Mouse (Mus musculus) gastrocnemius, adult 8-10 months (tissue): ENCODE results near the gene Spaca6. TPM values are rescaled to one million over a fixed set of nuclear protein-coding genes. Genes with fewer than 3 reads are reported as not detected.
A peak's percentile ranks its signal among the peaks of the same experiment; 100 is the strongest.

Source experiments
- DNase-seq, 2 experiments: peaks; one replicate each; pipeline ENCODE4 v3.0.0; 2022; ENCODE audit warnings: low spot score in 2 of 2
- total RNA-seq, 4 experiments: library from RNA; stranded (reverse); gene quantifications; 2 replicates each; pipeline ENCODE4 v1.2.4; 2022

Spaca6 gene
- total RNA-seq = 1 to 10 TPM; 4.5 to 5.4 (median 4.5) TPM

GRCm38 (mm10) chr17:17826751-17827657 is at the start of gene Spaca6:
Gene Spaca6 (plus strand): TSS chr17:17827158.
- peak; percentile 77 to 81 for DNase-seq

- no peak for DNase-seq
These were observed 35.9 kb upstream of the Spaca6 start for GRCm38 (mm10) chr17:17790866-17791630.

DNA sequence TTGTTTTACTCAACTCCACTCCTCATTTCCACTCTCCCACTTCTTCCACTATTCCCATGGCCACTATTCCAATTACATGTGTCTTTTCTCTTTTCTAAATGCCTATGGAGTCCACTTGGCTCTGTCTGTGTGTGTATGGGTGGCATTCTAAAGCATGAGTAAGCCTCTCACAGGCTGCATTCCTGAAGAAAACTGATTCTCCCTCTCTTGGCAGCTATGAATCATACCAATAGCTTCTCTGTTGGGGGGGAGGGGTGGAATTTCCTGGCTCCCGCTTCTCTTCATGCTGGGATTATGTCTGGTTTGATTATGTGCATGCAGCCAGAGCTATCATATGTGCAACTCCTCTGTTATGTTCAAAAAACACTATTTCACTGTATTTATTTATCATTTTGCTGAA is 34.4 kb upstream of the Spaca6 start:
- DNase-seq = no peak

- no peak for DNase-seq
These were observed 31.4 kb upstream of the Spaca6 start for GRCm38 (mm10) chr17:17795527-17795926.

GRCm38 (mm10) chr17:17823612-17824336 is 3.2 kb upstream of the Spaca6 start:
- no peak for DNase-seq

GRCm38 (mm10) chr17:17825921-17826591 is 902 bp upstream of the Spaca6 start:
- peak in 1 of 2 experiments; percentile 44 for DNase-seq

GRCm38 (mm10) chr17:17827658-17828190 is 766 bp downstream of the Spaca6 start:
- no peak for DNase-seq

DNA sequence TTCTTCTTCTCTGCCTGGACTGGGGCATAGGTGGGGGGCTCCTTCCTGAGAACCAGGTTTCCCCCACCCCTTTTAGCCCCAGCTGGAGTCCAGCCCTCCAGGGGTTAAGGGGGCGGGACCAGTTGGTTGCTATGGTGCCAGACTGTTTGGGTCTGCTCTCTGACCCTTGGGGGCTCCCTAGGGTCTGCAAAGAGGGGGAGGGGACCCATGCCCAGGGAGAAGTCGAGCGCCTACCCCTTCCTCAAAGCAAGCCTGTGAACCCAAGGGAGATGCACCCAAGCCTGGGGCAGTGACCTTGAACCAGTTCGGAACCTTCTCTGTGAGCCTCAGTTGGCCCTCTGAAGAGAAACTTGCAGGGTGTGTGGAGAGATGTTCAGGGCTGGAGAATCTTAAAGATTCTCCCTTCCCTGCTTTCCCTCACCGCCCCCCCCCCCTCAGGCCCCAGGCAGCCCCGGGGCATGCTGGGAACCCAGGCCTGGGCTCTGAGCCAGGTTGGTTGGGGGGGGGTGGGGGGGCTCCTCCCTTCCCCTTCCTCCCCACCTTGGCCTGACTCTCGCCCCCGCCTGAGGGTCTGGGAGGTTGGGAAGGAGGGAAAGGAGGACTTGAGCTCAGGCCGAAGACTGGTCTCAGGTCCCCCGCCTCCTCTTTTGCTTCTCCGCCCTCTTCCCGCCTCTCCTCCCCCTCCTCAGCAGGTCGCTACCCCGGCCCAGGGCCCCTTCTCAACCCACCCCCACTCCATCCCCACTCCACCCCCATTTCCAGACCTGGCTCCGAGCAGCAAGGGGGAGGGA is 1.4 kb downstream of the Spaca6 start:
- DNase-seq = peak; percentile 15 to 34

DNA sequence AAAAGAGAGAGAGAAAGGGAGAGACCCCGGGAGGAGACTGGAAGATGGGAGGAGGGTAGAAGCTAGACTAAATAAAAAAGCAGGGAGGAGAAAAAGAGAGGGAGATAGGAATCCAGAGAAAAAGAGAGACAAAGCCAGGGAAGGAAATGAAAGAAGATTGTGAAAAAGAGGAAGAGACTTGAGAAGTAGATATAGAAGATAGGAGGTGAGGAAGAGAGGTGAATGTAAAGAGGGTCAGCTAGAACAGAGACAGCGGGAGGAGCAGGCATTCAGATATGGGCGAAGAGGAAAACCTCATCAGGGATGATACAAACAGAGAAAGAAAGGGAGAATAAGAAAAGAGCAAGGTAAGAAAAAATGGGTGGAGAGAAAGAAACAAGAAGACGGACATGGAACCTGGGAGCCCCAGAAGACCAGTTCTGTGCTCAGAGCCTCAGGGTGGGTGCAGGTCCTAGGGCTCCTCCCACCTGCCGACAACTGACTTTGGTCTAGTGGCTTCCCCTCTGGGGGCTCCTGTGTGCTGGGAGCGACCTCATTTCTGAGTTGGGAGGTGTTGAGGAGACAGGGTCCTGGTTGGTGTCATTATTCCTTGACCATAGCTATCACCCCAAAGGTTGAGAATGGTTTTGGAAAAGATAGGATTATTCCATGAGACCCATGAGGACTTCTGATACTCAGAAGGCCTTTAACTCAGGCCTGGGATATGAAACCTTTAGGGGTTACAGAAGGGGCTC is 2.3 kb downstream of the Spaca6 start:
- no peak for DNase-seq

GRCm38 (mm10) chr17:17829816-17830535 is 3.0 kb downstream of the Spaca6 start:
- DNase-seq = no peak

- no peak for DNase-seq
These were observed 3.8 kb downstream of the Spaca6 start for GRCm38 (mm10) chr17:17830731-17831130.

GRCm38 (mm10) chr17:17834896-17835295 is 7.9 kb downstream of the Spaca6 start:
- DNase-seq = no peak

DNA sequence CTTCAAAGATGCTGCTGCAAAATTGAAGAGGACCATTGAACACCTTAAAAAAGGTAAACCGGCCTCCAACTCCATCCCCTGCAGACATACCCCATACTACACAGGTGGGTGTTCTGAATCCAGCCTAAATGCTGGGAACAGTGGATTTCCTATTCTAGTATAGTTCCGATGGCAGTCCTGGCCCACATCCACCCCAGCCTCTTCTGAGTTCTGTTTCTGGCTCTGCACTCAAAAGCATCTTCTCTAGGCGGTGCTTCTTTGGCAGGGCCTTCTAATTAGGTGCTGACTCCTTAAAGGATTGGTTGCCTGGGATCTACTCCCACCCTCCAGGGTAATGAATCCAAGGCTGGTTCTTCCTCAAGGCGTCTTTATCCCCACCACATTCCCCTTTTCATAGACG is 9.1 kb downstream of the Spaca6 start:
- no peak for DNase-seq

DNA sequence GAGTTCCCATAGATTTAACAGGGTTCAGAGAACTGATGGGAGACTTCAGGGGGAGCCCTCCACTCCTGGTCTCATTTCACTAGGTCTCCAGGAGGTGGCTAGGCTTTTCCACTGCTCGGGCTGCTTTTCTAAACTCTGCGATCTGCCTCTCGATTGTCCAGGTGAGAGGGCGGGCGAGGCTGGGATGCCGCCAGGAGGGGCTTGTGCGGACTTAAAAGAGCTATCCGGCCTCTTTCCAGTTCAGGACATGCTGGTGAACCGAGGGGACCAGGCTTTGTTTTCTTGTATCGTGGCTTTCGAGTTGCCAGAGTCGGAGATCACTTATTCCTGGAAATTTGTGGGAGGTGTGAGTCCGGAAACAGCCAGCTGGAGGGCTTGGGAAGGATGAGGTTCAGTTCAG is 10.5 kb downstream of the Spaca6 start:
- no peak for DNase-seq

- DNase-seq = peak; percentile 96 to 98
These were observed 11.2 kb downstream of the Spaca6 start for GRCm38 (mm10) chr17:17837919-17838701.

DNA sequence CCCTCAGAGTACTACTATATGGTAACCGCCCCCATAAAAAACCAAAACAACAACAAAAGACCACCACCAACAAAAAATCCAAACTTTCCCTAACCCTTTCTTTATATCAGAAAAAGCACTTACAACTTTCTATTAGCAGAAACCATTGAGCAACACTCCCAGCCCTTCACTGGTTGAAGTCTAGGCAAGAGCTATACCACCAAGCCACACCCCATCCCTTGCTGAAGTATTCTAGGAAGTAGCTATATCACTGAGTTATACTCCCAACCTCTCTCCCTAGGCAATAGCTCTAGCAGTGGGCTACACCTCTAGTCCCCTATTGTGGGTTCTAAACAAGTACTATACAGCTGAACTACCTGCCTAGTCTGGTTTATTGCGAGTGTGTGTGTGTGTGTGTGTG is 12.3 kb downstream of the Spaca6 start:
- DNase-seq = no peak

GRCm38 (mm10) chr17:17840796-17841195 is 13.8 kb downstream of the Spaca6 start:
- DNase-seq = no peak
